Mouse (Mus musculus): Measurements from ENCODE around the gene Dlgap3.

DNA sequence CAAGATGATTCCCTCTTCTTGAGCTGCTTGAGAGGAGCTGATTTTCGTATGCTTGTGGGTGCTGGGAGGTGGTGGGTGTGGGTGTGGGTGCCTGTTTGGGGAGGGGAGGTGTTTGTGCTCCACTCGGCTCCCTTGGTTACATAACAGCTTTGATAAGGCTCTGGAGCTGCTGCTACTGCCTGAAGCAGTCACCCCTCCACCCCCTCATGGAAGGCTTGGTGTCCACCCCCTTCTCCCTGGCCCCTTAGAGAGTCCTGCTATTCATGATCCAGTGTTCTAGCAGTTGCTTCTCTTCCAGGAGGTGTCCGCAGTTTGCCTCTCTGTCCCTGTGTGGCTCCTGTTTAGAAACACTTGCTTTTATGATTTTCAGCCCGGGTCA lies 5.9 kb downstream of the Dlgap3 start:
- TF ChIP-seq CTCF (IDR thresholded peaks at IDR 0.05; ENCODE audit: borderline replicate concordance, extremely low read depth, insufficient read depth, insufficient read length) (no peak), POLR2A (IDR thresholded peaks at IDR 0.05; ENCODE audit: borderline replicate concordance, extremely low read depth, insufficient read depth, insufficient read length, poor library complexity, severe bottlenecking) (no peak)

Data from brain, embryonic 14.5 days (tissue).